Mouse (Mus musculus) testis, adult 2 months (tissue): Measurements from ENCODE around the gene En1.

Experiments used
- CTCF ChIP-seq: fragments of 200-500 bp; IDR thresholded peaks from 2 replicates; pipeline ENCODE4 v1.5.1; 2012; ENCODE audit warnings: low read depth, mild to moderate bottlenecking, inconsistent platforms, low read length, moderate library complexity; ENCODE audit not compliant: control insufficient read depth, insufficient read depth, insufficient replicate concordance
- POLR2A ChIP-seq: fragments of 200-500 bp; IDR thresholded peaks from 2 replicates; pipeline ENCODE4 v1.6.1; 2012; ENCODE audit warnings: low read depth, mild to moderate bottlenecking, inconsistent platforms, low read length, moderate library complexity; ENCODE audit not compliant: control insufficient read depth

- no peak for TF ChIP-seq CTCF
- no peak for TF ChIP-seq POLR2A
These were observed 3.9 kb upstream of the En1 start for GRCm38 (mm10) chr1:120598196-120598940.
